Mouse (Mus musculus) embryo, embryonic 11.5 days (tissue): ENCODE data around the gene Golt1a.
"Not testable (repeated sequence)": the region's sequence is repeated elsewhere in the genome, so short reads cannot be mapped to it uniquely, and the experiment has no call there.

Source experiments
- DNase-seq: peaks from one replicate; pipeline ENCODE4 v3.0.0-alpha.2; 2012; ENCODE audit warnings: low read depth, low spot score

Gene Golt1a

DNA sequence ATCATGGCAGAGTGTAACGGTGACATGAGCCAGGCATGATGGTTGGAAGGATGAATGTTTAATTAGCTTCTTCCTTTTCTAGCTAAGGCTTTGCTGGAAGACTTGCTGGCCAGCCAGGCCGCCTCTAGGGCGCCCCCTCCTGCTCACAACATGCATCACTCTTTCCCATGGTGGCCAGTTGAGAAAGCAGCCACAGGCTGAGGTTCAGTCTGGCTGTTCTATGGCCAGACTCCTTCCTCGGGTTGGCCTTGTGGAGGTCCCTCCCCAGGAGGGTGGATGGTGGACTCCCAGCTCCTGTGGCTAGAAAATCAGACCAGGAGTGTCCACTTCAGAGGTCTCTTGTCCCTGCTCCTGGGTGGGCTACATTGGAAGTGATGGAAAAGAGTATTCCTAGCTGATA, 2.8 kb upstream of the Golt1a start:
- peak; percentile 48 for DNase-seq

- peak; percentile 42 for DNase-seq
Observed at GRCm38 (mm10) chr1:133307318-133307717, 2.3 kb upstream of the Golt1a start.

DNA sequence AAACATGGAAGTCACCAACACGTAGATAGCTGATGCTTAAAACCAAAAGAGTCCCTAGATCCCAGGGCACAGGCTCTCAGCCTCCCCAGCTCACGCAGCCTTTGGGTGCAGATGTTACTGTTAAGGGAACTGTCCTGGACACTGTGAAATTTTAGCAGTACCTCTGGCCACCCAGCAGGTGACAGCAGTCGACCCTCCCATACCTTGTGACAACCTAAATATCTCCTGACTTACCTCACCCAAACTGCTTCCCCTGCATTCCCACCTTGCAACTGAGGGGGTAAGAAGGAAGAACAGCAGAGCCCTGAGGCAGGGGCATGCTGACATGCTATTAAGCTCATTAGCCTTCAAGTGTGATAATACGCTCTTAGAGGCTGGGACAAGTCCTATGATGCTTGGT, 1.6 kb downstream of the Golt1a start:
- no peak for DNase-seq

DNA sequence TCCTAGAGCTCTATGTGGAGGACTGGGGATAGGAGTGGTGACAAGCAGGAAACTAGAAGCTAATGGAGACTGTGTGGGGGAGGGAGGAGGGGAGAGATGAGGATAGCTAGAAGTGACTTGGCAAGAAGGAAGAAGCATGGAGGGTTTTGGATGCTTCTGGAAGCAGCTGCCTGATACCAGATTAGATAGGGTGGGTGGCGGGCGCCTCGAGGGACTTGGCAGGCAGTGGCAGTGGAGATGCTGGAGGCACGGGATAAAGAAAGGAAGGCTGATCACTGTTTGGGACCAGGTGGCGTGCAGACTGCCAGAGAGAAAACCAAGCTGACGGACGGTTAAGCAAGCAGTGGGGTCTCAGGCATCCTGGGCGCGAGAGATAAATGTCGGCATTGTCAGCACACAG, 2.3 kb downstream of the Golt1a start:
- no peak for DNase-seq

- peak; percentile 53 for DNase-seq
Observed at GRCm38 (mm10) chr1:133314364-133314763, 4.8 kb downstream of the Golt1a start.

- no peak for DNase-seq
Observed at GRCm38 (mm10) chr1:133315775-133316174, 6.2 kb downstream of the Golt1a start.

DNA sequence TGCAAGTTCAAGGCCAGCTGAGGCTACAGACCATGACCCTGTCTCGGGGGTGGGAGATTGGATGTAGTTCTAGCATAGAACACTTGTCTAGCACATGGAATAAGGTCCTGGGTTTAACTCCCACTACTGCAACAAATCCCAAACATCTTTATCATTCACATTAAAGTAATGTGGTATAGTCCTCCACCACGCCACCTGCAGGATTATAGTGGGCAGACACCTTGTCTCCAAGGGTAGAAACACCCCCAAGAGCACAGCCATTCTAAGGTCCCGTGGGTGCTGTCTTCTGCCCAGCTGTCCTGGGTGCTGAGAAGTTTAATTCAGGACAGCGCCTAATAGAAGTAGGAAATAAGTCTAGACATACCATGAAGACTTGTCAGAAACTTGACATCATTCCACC, 7.0 kb downstream of the Golt1a start:
- DNase-seq: no peak

- DNase-seq: no peak
Observed at GRCm38 (mm10) chr1:133317149-133317548, 7.5 kb downstream of the Golt1a start.

DNA sequence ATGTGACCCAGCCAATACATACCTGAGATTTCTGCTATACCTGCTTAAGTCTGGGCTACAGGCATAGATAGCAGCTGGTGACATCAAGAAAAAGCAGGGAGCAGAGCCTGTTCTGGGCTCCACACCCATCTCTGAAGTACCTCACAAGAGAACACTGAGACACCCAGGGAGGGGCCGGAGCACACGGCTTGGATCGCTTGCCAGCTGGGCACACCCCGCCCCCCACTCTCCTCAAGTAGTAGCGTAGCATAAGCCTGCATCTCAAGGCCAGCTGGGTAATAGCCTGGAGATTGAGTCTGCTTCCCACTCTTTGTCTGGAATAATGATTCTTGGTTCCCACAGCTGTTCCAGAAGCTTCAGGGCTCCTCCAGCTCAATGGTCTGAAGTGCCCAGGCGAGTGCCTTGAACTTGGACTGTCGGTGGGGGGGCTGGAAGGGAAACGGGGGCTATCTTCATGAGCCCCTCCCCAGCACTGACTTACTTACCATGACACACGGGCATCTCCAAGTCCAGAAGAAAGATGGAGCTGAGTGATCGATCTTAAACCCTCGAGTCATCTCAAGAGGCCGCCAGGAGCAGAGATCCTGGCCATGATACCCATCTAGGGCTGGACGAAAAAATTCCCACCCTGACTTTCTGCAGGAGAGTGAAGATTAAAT, 11.8 kb downstream of the Golt1a start, which contains the start of gene Kiss1:
Kiss1 (plus strand) TSS at position 609 of the 659 bp plus-strand sequence.
- DNase-seq: no peak

DNA sequence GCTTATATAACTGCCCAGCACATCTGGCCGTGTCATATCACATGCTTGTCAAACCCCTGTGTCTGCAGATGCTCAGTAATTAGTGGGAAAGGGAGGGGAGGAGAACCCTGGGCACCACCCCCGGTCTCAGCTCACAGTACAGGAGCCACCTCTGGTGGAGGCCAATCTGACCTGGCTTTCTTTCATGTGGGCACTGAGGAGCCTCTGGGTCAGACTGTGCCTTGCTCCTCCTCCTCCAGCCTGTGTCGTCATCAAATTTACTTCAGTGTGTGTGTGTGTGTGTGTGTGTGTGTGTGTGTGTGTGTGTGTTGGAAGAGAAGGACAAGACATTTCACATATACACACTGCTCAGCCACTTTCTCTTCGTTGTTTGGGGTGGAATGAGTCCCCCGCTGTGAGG, 13.7 kb downstream of the Golt1a start:
- DNase-seq: no peak

- DNase-seq: no peak
Observed at GRCm38 (mm10) chr1:133325951-133326350, 16.4 kb downstream of the Golt1a start.

DNA sequence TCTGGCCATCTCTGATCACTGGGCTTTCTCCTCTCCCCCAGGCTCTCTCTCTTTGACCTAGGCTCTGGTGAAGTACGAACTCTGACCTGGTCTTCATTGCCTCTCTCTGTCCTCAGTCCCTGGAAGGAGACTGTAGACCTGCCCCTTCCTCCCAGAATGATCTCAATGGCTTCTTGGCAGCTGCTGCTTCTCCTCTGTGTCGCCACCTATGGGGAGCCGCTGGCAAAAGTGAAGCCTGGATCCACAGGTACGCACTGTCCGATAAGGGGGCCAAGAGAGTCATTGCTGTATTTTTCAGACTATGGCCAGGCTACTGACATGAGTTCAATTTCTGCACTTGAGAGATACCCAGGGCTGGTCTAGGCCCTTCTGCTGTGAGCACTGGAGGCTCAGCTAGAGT, 17.5 kb downstream of the Golt1a start:
- DNase-seq: no peak

- no peak for DNase-seq
Observed at GRCm38 (mm10) chr1:133328299-133328795, 18.7 kb downstream of the Golt1a start.

DNA sequence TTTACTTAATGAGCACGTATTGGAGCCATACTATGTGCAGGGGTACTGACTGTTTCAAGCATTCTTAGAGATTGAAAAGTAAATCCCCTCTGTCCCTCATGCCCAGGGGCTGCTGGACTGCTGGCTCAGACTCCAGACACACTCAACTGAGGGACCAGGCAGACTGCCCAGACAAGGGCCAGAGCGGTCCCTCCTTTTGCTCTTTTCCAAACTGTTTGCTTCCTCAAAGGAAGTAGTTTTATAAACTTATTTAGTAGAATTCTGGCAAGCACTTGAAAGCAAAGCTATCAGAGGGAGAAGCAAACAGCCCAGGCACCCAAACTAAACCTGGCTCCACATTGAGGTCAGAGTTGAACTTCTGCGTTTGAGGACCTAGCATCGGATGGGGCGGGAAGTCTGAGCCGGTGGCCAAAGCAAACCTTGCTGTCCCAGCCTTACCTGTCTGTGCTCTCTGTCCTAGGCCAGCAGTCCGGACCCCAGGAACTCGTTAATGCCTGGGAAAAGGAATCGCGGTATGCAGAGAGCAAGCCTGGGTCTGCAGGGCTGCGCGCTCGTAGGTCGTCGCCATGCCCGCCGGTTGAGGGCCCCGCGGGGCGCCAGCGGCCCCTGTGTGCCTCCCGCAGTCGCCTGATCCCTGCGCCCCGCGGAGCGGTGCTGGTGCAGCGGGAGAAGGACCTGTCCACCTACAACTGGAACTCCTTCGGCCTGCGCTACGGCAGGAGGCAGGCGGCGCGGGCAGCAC, 19.5 kb downstream of the Golt1a start:
- no peak for DNase-seq

- DNase-seq: no peak
Observed at GRCm38 (mm10) chr1:133329638-133329964, 20.0 kb downstream of the Golt1a start.

DNA sequence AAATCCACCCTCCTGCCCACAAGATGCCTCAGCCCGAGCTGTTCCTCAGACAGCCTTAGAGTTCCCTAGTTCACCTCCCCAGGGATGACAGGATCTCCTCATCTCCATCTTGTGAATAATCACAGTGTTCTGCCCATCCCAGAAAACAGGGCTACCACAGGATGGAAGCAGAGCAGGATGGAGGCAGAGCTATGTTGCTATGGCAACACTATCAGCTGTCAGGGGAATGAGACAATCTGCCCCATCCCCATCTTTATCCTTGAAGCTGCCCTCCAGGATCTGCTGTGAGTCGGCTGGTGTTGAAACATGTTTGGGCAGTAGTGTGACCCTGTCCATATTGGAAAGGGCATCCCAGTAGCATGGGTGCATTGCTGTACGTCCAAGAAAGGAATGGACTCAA, 21.5 kb downstream of the Golt1a start:
- no peak for DNase-seq

DNA sequence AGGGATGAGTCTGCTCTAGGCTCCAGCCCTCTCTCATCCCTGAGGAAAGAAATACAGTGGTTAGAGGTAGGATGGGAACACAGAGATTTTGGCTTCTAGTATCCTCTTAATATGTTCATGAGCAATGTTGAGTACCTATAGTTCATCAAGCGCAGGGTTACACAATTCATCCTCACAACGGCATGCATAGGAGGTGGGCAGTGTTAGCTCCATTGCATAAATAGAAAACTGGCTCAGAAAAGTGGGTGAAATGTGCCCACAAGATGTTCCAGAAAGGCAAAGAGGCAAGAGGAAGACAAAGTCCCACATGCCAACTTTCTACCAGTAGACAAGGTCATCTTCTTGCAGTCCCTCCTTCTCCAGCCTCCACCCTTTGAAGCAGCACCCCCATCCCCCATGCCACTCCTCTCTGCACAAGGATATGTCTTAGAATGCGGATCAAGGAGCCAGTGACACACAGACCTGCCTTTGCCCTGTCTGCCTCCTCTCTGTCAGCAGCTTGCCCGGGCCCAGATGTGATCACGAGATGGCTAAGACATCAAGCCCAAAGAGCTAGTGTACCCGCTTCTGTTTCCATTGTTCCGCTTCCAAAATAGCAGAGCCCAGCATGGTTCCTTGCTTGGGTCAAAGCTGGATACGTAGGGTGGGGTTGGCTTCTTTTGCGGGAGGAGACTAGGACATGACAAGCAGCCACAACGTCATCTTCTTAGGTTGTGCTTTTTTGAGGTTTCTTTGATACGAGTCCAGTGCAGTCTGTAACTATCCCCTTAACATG, 23.2 kb downstream of the Golt1a start:
- DNase-seq: no peak

DNA sequence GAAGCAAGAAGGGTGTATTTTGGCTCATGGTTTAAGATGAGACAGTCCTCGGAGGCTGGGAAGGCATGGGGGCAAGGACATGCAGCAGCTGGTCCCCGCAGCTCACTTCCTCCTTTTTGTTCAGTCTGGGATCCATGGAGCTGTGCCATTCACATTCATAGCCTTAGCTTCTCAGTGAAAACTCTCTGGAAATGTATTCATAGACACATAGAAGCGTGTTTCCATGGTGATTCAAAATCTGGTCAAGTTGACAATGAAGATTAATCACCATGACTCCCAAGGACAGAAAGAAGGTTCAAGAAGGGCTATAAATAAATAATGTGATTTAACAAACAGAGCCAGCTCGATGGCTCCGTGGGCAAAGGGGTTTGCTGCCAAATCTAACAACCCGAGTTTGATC, 24.3 kb downstream of the Golt1a start:
- DNase-seq: no peak

DNA sequence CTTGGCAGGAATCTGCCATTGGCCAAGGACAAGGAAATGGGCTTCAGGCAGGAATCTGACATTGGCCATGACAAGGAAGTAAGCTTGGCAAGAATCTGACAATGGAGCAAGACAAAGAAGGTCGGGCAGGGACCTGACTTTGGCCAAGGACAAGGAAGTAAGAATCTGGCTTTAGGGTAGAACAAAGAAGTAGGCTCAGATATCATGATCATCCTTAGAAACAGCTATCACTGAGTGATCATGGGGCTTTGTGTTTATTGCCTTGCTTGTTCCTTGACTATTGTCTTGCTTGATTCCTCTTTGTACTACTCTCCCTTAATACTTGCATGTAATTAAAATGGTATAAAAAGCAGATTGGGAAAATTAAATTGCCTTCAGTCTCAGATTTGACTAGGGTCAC, 30.8 kb downstream of the Golt1a start:
- DNase-seq: not testable (repeated sequence)

DNA sequence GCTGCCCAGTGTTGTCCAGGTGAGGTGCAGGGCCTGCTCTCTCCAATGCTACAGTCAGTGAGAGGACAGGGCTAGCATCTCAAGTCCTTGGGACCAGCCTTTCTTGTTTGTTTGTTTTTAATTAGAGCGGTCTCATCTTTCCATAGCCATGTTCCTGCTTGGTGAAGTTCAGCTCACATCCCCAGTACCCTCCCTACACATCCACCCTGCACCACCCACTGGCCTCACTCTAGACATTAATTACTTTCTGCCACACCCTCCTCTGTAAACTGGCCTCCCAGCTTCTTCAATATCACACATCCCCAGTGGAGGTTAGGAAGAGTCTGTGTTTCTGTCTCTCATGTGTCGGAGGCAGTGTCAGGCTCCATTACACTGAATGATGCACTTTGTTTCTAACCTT, 34.8 kb downstream of the Golt1a start:
- no peak for DNase-seq

GRCm38 (mm10) chr1:133346531-133346930, 36.9 kb downstream of the Golt1a start:
- DNase-seq: no peak

DNA sequence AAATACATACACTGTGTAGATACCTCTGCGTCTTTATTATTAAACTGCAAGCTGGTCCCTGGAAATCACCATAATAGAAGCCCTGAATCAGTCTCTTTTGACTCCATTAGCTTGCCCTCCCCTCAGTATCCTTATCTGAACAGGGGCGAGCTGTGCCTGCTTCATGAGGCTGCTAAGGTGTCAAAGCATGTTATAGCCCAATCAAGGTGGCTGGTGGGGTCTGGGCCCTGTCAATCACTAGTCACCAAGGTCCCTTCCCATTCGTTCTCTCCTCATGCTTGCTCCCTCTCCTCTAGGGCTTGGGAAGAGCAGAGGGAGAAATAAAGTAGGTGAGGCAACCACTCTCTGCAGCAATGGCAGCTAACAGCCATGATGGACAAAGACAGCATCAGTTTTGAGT, 37.6 kb downstream of the Golt1a start:
- no peak for DNase-seq
